Mouse (Mus musculus): ENCODE measurements at regions not wholly inside any gene's neighbourhood (a gene's known extent, or its start where the extent isn't known, plus 50 kb on each side); places are given as distances from the start of the nearest gene placed in this dataset.
A peak's percentile ranks its signal among the peaks of the same experiment; 100 is the strongest.

DNA sequence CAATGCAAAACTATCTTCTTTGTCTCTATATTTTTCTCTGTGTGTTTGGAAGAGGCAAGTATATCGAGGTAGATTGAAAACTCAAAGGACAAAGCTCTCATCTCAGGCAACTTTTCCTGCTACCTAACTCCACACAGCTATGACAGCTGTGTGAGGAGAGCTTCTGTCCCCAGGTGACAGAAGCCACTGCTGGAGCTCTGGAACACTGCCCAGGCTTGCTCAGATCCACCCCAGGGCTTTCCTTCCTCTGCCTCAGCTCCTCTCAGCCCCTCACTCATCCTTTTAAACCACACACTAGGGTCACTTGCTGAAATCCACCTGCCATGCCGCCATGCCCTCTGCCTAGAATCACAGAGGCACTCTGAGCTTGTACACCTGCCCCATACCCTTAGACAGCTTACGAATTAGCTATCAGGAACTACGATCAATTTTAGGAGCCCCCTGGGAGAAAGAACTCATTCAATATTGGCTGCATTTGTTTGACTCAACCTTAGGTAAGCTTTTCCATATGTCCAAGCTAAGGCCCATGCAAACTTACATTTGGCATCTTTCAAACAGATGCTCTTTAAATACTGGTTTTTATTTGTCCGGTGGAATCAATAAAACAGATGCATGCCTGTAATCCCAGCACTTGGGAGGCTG lies 196.9 kb upstream of the Hnrnpa3 start:
- no peak for ATAC-seq (ENCODE audit: low read depth)
- Histone ChIP-seq H3K9ac (ENCODE audit: low read depth, low read length) (no peak overlapping the region), H3K27me3 (replicated peaks; ENCODE audit: control insufficient read depth, insufficient read depth, low read length) (no peaks in the 10 kb centered on the region), H3K4me3 (ENCODE audit: low read depth, low read length) (no peak overlapping the region), H3K4me2 (ENCODE audit: low read depth, low read length) (no peak overlapping the region), H3K27ac (replicated peaks; ENCODE audit: low read depth, low read length) (no peak overlapping the region), H3K36me3 (ENCODE audit: control insufficient read depth, insufficient read depth, low read length) (no peaks in the 10 kb centered on the region), H3K4me1 (ENCODE audit: control insufficient read depth, insufficient read depth, low read length) (peaks cover 17% of the 10 kb centered on the region), H3K9me3 (ENCODE audit: control insufficient read depth, low read length) (no peaks in the 10 kb centered on the region)
- WGBS = 43% methylated on average over 5 of the region's 5 CpGs
- DNase-seq (ENCODE audit: low spot score) = no peak

DNA sequence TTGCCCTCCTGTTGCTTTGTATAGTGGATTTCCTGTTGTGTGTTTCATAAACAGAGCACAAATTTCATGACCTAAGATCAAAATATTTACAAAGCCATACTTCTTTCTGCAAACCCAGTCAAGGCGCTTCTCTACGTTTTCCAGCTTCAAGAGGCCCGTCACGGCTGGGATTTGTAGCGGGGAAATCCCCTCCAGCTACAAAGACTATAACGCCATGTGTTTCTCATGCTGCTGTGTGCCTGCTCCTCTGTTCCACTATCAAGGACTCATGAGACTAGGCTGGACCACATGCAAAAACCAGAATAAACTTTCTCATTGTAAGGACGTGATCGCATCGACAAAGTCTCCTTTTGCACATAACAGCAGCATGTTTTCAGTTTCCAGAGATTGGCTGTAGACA lies 196.0 kb upstream of the Hnrnpa3 start:
- ATAC-seq (ENCODE audit: low read depth) = no peak
- Histone ChIP-seq H3K9ac (ENCODE audit: low read depth, low read length) (no peak overlapping the region), H3K27ac (replicated peaks; ENCODE audit: low read depth, low read length) (no peak overlapping the region), H3K4me2 (ENCODE audit: low read depth, low read length) (no peak overlapping the region), H3K27me3 (replicated peaks; ENCODE audit: control insufficient read depth, insufficient read depth, low read length) (no peaks in the 10 kb centered on the region), H3K4me1 (ENCODE audit: control insufficient read depth, insufficient read depth, low read length) (peaks cover 17% of the 10 kb centered on the region), H3K9me3 (ENCODE audit: control insufficient read depth, low read length) (no peaks in the 10 kb centered on the region), H3K36me3 (ENCODE audit: control insufficient read depth, insufficient read depth, low read length) (no peaks in the 10 kb centered on the region), H3K4me3 (ENCODE audit: low read depth, low read length) (no peak overlapping the region)
- DNase-seq (ENCODE audit: low spot score) = no peak
- WGBS = 53% methylated on average over 9 of the region's 9 CpGs

DNA sequence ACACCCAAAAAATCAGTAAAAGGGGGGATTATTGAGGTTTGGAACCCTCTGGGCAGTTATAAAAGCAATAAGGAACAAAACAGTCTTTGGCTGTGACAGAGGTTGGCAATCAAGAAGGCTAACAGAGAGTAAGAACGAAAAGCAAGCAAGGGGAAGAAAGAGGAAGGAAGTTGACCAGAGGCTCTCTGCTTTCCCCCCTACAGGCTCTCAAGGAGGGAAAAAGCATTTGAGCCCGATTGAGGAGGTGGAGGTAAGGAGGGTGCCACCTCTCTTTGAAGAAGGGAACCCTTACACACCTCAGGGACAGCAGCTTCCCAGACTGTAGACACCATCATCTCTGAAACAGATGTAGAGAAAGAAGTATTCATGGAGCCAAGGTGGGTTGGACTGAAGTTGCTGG lies 194.6 kb upstream of the Hnrnpa3 start:
- H3K27ac ChIP-seq (replicated peaks; ENCODE audit: low read depth, low read length) = no peak overlapping the region
- H3K36me3 ChIP-seq (ENCODE audit: control insufficient read depth, insufficient read depth, low read length) = no peaks in the 10 kb centered on the region
- DNase-seq (ENCODE audit: low spot score) = no peak
- ATAC-seq (ENCODE audit: low read depth) = no peak
- peaks cover 17% of the 10 kb centered on the region for H3K4me1 ChIP-seq (ENCODE audit: control insufficient read depth, insufficient read depth, low read length)
- H3K27me3 ChIP-seq (replicated peaks; ENCODE audit: control insufficient read depth, insufficient read depth, low read length) = no peaks in the 10 kb centered on the region
- no peak overlapping the region for H3K4me3 ChIP-seq (ENCODE audit: low read depth, low read length)
- H3K9me3 ChIP-seq (ENCODE audit: control insufficient read depth, low read length) = no peaks in the 10 kb centered on the region
- 46% methylated on average over 2 of the region's 2 CpGs for WGBS
- H3K9ac ChIP-seq (ENCODE audit: low read depth, low read length) = no peak overlapping the region
- no peak overlapping the region for H3K4me2 ChIP-seq (ENCODE audit: low read depth, low read length)

DNA sequence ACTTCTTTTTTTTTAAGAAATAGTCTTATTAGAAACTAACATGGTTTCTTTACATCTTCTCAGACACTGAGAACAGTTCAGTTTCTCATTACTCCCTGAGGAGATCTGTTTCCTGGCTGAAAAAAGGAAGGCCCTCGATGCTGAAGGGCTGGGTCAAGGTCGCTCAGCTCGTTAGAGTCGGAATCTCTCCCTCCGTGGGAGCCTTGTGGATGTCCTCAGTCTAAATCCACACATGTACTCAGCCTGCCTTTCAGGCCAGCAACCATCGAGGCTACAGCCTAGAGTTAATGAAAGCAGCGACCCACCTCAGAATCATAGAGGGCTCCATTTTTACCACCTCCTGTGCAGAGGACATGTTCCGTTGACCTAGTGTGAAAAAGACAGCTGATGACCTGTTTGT lies 190.2 kb upstream of the Hnrnpa3 start:
- Histone ChIP-seq H3K4me1 (ENCODE audit: control insufficient read depth, insufficient read depth, low read length) (peaks cover 10% of the 10 kb centered on the region), H3K4me3 (ENCODE audit: low read depth, low read length) (no peak overlapping the region)

DNA sequence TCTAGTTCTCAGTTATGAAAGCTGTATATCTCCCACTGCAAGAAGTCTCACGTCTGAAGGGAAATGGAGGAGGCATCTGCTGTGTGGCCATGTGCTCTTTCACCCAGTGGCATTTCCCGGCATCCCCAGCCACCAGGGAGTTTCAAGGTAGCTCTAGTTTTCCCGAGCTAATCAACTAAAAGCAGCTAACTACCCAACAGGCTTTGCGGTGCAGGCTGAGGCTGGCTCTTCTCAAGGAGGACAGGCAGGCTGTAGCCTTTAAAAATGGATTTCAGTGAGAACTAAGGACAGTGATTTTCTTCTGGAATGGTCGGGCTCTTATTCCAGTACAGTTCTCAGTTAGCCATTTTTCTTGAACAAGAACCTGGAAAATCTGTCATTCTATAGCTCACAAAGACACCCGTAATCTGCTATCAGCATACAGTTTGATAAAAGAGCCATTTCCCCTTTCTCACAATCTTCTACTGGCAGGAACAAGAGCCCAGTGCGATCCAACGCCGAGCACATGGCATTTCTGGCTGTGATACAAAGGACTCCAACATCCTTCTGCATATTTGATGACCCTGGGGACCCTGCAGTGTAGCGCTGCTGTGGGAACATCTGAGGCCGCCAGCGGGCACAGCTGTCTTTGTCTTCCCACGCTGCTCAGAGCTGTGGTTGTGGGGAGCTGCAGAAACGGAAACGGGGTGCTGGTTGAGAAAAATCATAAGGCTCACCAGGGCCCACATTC lies 188.9 kb upstream of the Hnrnpa3 start:
- no peaks in the 10 kb centered on the region for H3K36me3 ChIP-seq (ENCODE audit: control insufficient read depth, insufficient read depth, low read length)
- DNase-seq (ENCODE audit: low spot score) (peak; percentile 87), ATAC-seq (ENCODE audit: low read depth) (peak; percentile 87)
- no peak overlapping the region; the same call in 1 of the 2 replicates for H3K27ac ChIP-seq (replicated peaks; ENCODE audit: low read depth, low read length)
- H3K4me2 ChIP-seq (ENCODE audit: low read depth, low read length) = peak overlapping the region; percentile 33
- H3K27me3 ChIP-seq (replicated peaks; ENCODE audit: control insufficient read depth, insufficient read depth, low read length) = no peaks in the 10 kb centered on the region
- WGBS = 30% methylated on average over 15 of the region's 15 CpGs
- no peak overlapping the region for H3K9ac ChIP-seq (ENCODE audit: low read depth, low read length)
- no peak overlapping the region for H3K4me3 ChIP-seq (ENCODE audit: low read depth, low read length)
- H3K9me3 ChIP-seq (ENCODE audit: control insufficient read depth, low read length) = no peaks in the 10 kb centered on the region
- H3K4me1 ChIP-seq (ENCODE audit: control insufficient read depth, insufficient read depth, low read length) = peaks cover 10% of the 10 kb centered on the region

More for the DNA sequence above, 190.2 kb upstream of the Hnrnpa3 start:
- no peak overlapping the region for H3K9ac ChIP-seq (ENCODE audit: low read depth, low read length)
- H3K27me3 ChIP-seq (replicated peaks; ENCODE audit: control insufficient read depth, insufficient read depth, low read length) = no peaks in the 10 kb centered on the region
- no peaks in the 10 kb centered on the region for H3K9me3 ChIP-seq (ENCODE audit: control insufficient read depth, low read length)
- ATAC-seq (ENCODE audit: low read depth) (no peak), DNase-seq (ENCODE audit: low spot score) (no peak)
- 62% methylated on average over 8 of the region's 8 CpGs for WGBS
- no peak overlapping the region for H3K4me2 ChIP-seq (ENCODE audit: low read depth, low read length)
- H3K36me3 ChIP-seq (ENCODE audit: control insufficient read depth, insufficient read depth, low read length) = no peaks in the 10 kb centered on the region
- no peak overlapping the region for H3K27ac ChIP-seq (replicated peaks; ENCODE audit: low read depth, low read length)

DNA sequence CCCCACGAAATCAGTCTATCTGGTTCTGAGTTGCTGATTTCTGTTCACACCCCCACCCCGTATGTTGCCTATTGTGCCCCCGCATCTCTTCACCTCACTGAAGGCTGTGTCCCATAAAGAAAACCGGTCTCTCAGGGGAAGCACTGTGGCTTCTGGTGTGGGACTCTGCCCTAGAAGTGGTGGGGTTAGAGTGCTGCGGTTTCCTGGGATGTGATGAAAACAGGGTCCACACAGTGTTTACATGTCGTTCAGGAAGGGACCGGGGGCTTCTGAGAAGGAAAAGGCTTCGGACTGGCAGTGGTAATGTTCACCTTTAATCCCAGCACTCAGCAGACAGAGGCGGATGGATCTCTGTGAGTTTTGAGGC lies 188.4 kb upstream of the Hnrnpa3 start:
- H3K4me3 ChIP-seq (ENCODE audit: low read depth, low read length) = no peak overlapping the region
- H3K27ac ChIP-seq (replicated peaks; ENCODE audit: low read depth, low read length) = no peak overlapping the region; the same call in 1 of the 2 replicates

DNA sequence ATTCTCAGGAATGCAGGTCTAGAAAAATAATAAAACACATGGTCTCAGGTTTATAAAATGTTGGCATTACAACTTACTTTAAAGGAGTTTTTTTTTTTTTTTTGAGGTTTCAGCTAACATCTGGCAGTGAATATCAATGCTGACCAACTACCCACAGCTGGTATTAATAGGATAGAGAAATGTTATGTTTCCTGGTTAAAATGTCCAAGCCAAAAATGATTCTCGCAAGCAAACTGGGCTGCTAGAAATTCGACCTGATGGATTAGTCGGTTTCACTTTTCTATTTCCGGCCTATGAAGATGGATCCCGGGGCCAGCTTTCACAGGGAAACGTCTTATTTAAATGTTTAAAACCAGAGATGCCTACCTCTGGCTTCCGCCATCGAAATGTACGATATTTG lies 186.6 kb upstream of the Hnrnpa3 start:
- H3K9ac ChIP-seq (ENCODE audit: low read depth, low read length) = no peak overlapping the region
- no peaks in the 10 kb centered on the region for H3K27me3 ChIP-seq (replicated peaks; ENCODE audit: control insufficient read depth, insufficient read depth, low read length)
- ATAC-seq (ENCODE audit: low read depth) (no peak), DNase-seq (ENCODE audit: low spot score) (no peak)
- H3K4me2 ChIP-seq (ENCODE audit: low read depth, low read length) = no peak overlapping the region
- no peak overlapping the region for H3K27ac ChIP-seq (replicated peaks; ENCODE audit: low read depth, low read length)
- H3K4me1 ChIP-seq (ENCODE audit: control insufficient read depth, insufficient read depth, low read length) = peaks cover 10% of the 10 kb centered on the region
- no peaks in the 10 kb centered on the region for H3K36me3 ChIP-seq (ENCODE audit: control insufficient read depth, insufficient read depth, low read length)
- 45% methylated on average over 9 of the region's 9 CpGs for WGBS
- no peak overlapping the region for H3K4me3 ChIP-seq (ENCODE audit: low read depth, low read length)
- H3K9me3 ChIP-seq (ENCODE audit: control insufficient read depth, low read length) = no peaks in the 10 kb centered on the region

More for the DNA sequence above, 188.4 kb upstream of the Hnrnpa3 start:
- DNase-seq (ENCODE audit: low spot score) (no peak), ATAC-seq (ENCODE audit: low read depth) (0 out of 2 replicates have a peak, but pooled peaks have one; percentile 9)
- 48% methylated on average over 9 of the region's 9 CpGs for whole genome bisulfite sequencing
- Histone ChIP-seq H3K27me3 (replicated peaks; ENCODE audit: control insufficient read depth, insufficient read depth, low read length) (no peaks in the 10 kb centered on the region), H3K36me3 (ENCODE audit: control insufficient read depth, insufficient read depth, low read length) (no peaks in the 10 kb centered on the region), H3K9me3 (ENCODE audit: control insufficient read depth, low read length) (no peaks in the 10 kb centered on the region), H3K4me1 (ENCODE audit: control insufficient read depth, insufficient read depth, low read length) (peaks cover 10% of the 10 kb centered on the region), H3K9ac (ENCODE audit: low read depth, low read length) (no peak overlapping the region), H3K4me2 (ENCODE audit: low read depth, low read length) (peak overlapping the region; percentile 33)

DNA sequence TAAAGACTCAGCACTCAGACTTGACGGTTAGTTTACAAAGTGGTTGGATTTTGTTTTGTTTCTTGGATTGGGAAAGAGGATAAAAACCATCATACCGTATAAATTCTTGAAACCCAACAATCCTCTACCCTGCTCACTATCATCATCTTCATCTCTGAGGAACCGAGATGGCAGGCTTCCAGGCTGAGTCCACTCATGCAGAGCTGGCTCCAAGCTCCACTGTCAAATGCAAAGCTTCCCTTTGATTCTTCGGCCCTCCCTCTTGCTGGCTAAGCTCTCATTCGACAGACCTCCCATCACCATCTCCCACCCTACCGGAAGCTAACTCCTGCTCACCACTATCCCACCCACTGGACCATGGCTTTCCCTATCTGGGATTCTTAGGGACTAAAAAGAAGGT lies 184.6 kb upstream of the Hnrnpa3 start:
- no peak for ATAC-seq (ENCODE audit: low read depth)
- 59% methylated on average over 6 of the region's 6 CpGs for WGBS

DNA sequence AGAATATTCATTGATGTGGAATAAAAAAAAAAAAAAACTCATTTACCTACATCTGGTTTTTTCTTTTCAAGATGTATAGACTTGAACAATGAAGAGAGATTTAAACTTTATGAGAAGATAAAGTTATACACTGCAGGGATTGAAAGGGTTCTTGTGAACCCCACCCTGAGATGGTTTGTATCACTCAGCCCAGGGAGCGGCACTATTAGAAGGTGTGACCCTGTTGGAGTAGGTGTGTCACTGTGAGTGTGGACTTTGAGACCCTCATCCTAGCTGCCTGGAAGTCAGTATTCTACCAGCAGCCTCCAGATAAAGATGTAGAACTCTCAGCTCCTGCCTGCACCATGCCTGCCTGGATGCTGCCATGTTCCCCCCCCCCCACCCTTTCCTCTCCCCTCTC lies 182.7 kb upstream of the Hnrnpa3 start:
- H3K36me3 ChIP-seq (ENCODE audit: control insufficient read depth, insufficient read depth, low read length) = no peaks in the 10 kb centered on the region
- no peaks in the 10 kb centered on the region for H3K9me3 ChIP-seq (ENCODE audit: control insufficient read depth, low read length)
- H3K4me1 ChIP-seq (ENCODE audit: control insufficient read depth, insufficient read depth, low read length) = no peaks in the 10 kb centered on the region
- DNase-seq (ENCODE audit: low spot score) (no peak), ATAC-seq (ENCODE audit: low read depth) (no peak)
- no peak overlapping the region for H3K27ac ChIP-seq (replicated peaks; ENCODE audit: low read depth, low read length)
- no peak overlapping the region for H3K4me2 ChIP-seq (ENCODE audit: low read depth, low read length)
- H3K27me3 ChIP-seq (replicated peaks; ENCODE audit: control insufficient read depth, insufficient read depth, low read length) = no peaks in the 10 kb centered on the region
- H3K9ac ChIP-seq (ENCODE audit: low read depth, low read length) = no peak overlapping the region
- H3K4me3 ChIP-seq (ENCODE audit: low read depth, low read length) = no peak overlapping the region
- WGBS = 86% methylated on average over 1 of the region's 1 CpGs

More for the DNA sequence above, 184.6 kb upstream of the Hnrnpa3 start:
- Histone ChIP-seq H3K4me1 (ENCODE audit: control insufficient read depth, insufficient read depth, low read length) (peaks cover 10% of the 10 kb centered on the region), H3K27me3 (replicated peaks; ENCODE audit: control insufficient read depth, insufficient read depth, low read length) (no peaks in the 10 kb centered on the region), H3K9ac (ENCODE audit: low read depth, low read length) (no peak overlapping the region), H3K4me2 (ENCODE audit: low read depth, low read length) (no peak overlapping the region), H3K27ac (replicated peaks; ENCODE audit: low read depth, low read length) (no peak overlapping the region), H3K36me3 (ENCODE audit: control insufficient read depth, insufficient read depth, low read length) (no peaks in the 10 kb centered on the region), H3K4me3 (ENCODE audit: low read depth, low read length) (no peak overlapping the region), H3K9me3 (ENCODE audit: control insufficient read depth, low read length) (no peaks in the 10 kb centered on the region)
- DNase-seq (ENCODE audit: low spot score) = peak; percentile 80
